Mouse (Mus musculus) splenic B cell, adult 2 months (primary cell): ENCODE results near the gene Palm2.
A peak's percentile ranks its signal among the peaks of the same experiment; 100 is the strongest.

ENCODE experiments used
- DNase-seq: peaks from one replicate; pipeline ENCODE4 v3.0.0-alpha.2; 2011; ENCODE audit warnings: low read depth, low spot score
- H3K27me3 ChIP-seq: 2 replicates; pipeline ENCODE4 v1.6.1; 2012; ENCODE audit warnings: mild to moderate bottlenecking, low read length, moderate library complexity, mixed read lengths; ENCODE audit not compliant: control insufficient read depth, poor library complexity, insufficient read depth, severe bottlenecking
- H3K36me3 ChIP-seq: 2 replicates; pipeline ENCODE4 v1.6.1; 2012; ENCODE audit warnings: mild to moderate bottlenecking, low read length, moderate library complexity, mixed read lengths; ENCODE audit not compliant: control insufficient read depth, poor library complexity, insufficient read depth, severe bottlenecking

Palm2 gene

GRCm38 (mm10) chr4:57672996-57673906, 239.2 kb downstream of the Palm2 start:
- Histone ChIP-seq H3K36me3 (no peaks in the 10 kb centered on the region), H3K27me3 (no peaks in the 10 kb centered on the region)
- peak; percentile 94 for DNase-seq

GRCm38 (mm10) chr4:57674351-57674750, 240.3 kb downstream of the Palm2 start:
- Histone ChIP-seq H3K36me3 (no peaks in the 10 kb centered on the region), H3K27me3 (no peaks in the 10 kb centered on the region)
- DNase-seq: peak; percentile 28

DNA sequence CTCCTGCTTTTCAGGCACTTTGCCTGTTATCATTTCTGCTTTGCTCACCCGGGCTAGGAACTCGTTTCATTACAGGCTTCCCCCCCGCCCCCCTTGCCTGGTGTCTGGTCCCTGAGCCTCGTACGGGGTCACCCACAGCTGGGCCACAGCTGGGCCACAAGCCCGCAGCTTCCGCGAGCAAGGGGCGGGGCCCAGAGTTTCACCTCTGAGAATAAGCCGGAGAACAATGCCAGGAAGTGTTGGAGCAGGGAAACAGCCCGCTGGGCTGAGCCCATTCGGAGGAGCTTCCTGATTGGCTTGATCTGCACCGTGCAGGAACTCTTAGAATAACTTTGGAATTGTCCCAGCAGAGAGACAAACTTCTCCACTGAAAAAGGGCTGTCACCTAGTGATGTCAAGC, 241.3 kb downstream of the Palm2 start:
- H3K36me3 ChIP-seq: no peaks in the 10 kb centered on the region
- no peaks in the 10 kb centered on the region for H3K27me3 ChIP-seq
- peak; percentile 50 for DNase-seq

- Histone ChIP-seq H3K27me3 (no peaks in the 10 kb centered on the region), H3K36me3 (no peaks in the 10 kb centered on the region)
- no peak for DNase-seq
These were observed 243.9 kb downstream of the Palm2 start for GRCm38 (mm10) chr4:57677916-57678315.

DNA sequence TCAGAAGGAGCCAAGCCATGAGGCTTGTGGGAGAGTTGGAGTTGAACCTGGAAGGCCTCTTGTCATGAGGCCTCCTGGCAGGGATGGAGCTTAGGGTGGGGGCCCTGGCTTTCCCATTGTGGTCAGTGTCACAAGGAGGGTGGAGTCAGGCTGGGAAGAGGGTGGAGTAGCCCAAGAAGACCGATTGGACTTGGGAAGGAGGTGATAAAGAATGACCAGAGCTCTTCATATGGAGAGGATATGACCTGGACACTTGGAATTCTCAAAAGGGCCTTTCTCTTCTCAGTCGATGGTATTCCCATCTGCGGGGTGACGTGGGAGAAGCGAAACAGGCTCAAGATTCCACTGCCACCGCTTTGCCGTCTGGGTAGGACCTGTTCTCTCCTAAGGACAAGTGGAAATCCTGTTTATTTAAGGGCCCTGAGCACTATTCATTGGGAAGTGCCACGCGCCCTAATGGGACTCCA, 245.0 kb downstream of the Palm2 start:
- H3K36me3 ChIP-seq: no peaks in the 10 kb centered on the region
- H3K27me3 ChIP-seq: no peaks in the 10 kb centered on the region
- no peak for DNase-seq

- Histone ChIP-seq H3K27me3 (no peaks in the 10 kb centered on the region), H3K36me3 (no peaks in the 10 kb centered on the region)
- no peak for DNase-seq
These were observed 246.1 kb downstream of the Palm2 start for GRCm38 (mm10) chr4:57680186-57680585.

GRCm38 (mm10) chr4:57681511-57681910, 247.5 kb downstream of the Palm2 start:
- no peaks in the 10 kb centered on the region for H3K36me3 ChIP-seq
- DNase-seq: peak; percentile 91

GRCm38 (mm10) chr4:57682341-57682740, 248.3 kb downstream of the Palm2 start:
- no peaks in the 10 kb centered on the region for H3K36me3 ChIP-seq
- H3K27me3 ChIP-seq: no peaks in the 10 kb centered on the region
- DNase-seq: no peak

More at GRCm38 (mm10) chr4:57681511-57681910, 247.5 kb downstream of the Palm2 start:
- no peaks in the 10 kb centered on the region for H3K27me3 ChIP-seq

- DNase-seq: no peak
- Histone ChIP-seq H3K27me3 (no peaks in the 10 kb centered on the region), H3K36me3 (no peaks in the 10 kb centered on the region)
These were observed 248.9 kb downstream of the Palm2 start for GRCm38 (mm10) chr4:57682944-57683343.

- Histone ChIP-seq H3K27me3 (no peaks in the 10 kb centered on the region), H3K36me3 (no peaks in the 10 kb centered on the region)
- no peak for DNase-seq
These were observed 250.7 kb downstream of the Palm2 start for GRCm38 (mm10) chr4:57684676-57685215.

GRCm38 (mm10) chr4:57686736-57687135, 252.7 kb downstream of the Palm2 start:
- no peak for DNase-seq
- H3K27me3 ChIP-seq: no peaks in the 10 kb centered on the region
- no peaks in the 10 kb centered on the region for H3K36me3 ChIP-seq

DNA sequence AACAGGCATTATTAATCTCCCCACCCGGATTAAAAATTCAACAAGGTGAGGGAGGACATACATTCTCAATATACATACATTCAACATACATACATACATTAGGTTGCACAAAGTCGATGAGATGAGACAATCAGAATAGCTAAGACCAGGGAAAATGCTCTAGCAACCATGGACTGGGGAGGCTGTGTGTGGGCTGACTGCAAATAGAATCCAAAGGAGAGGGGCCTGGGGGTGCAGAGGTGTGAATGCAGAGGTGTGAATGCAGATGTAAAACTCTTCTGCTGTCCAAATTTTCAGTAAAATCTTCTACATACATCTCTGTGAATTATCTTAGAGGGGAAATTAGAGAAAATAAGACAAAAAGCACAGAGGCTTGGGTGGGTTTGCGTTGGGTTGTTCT, 253.5 kb downstream of the Palm2 start:
- no peak for DNase-seq
- Histone ChIP-seq H3K27me3 (no peaks in the 10 kb centered on the region), H3K36me3 (no peaks in the 10 kb centered on the region)

DNA sequence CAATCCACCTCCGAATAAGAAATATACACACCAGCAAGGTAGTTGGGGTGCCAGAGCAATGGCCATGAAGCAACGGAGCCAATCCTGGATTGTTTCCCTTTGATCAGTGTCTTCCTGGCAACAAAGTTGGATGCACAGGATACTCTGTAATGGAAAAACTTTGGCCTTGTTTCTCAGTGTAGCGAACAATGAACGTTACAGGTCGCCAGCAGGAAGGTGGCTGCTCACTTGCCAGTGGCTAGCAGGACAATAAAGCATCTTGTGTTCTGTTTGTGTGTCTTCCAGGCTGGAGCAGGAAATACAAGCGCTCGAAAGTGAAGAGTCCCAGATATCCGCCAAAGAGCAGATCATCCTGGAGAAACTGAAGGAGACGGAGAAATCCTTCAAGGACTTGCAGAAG, 254.1 kb downstream of the Palm2 start:
- no peaks in the 10 kb centered on the region for H3K36me3 ChIP-seq
- no peak for DNase-seq
- H3K27me3 ChIP-seq: no peaks in the 10 kb centered on the region

- DNase-seq: no peak
- H3K36me3 ChIP-seq: no peaks in the 10 kb centered on the region
- no peaks in the 10 kb centered on the region for H3K27me3 ChIP-seq
These were observed 256.0 kb downstream of the Palm2 start for GRCm38 (mm10) chr4:57690001-57690400.

- Histone ChIP-seq H3K36me3 (no peaks in the 10 kb centered on the region), H3K27me3 (no peaks in the 10 kb centered on the region)
- DNase-seq: no peak
These were observed 256.8 kb downstream of the Palm2 start for GRCm38 (mm10) chr4:57690805-57691204.
